Mouse (Mus musculus) myocyte (in vitro differentiated cells): ENCODE measurements around the gene Aox3.

Experiments used
- CEBPB ChIP-seq: IDR thresholded peaks from 2 replicates; pipeline ENCODE4 v1.6.1; 2011; ENCODE audit warnings: mild to moderate bottlenecking, moderate library complexity; ENCODE audit not compliant: poor library complexity, insufficient read depth, severe bottlenecking
- E2F4 ChIP-seq: IDR thresholded peaks from one replicate; pipeline ENCODE4 v1.6.1; 2011; ENCODE audit warnings: mild to moderate bottlenecking, control low read depth, moderate library complexity; ENCODE audit not compliant: insufficient read depth
- MAX ChIP-seq: IDR thresholded peaks from one replicate; pipeline ENCODE4 v1.6.1; 2011; ENCODE audit warnings: low read depth, mild to moderate bottlenecking, control low read depth
- MYOD1 ChIP-seq, 3 experiments: IDR thresholded peaks; one replicate each; pipeline ENCODE4 v1.6.1; 2011; ENCODE audit warnings: control low read depth in 2 of 3, low read depth in 2 of 3, mild to moderate bottlenecking in 2 of 3, moderate library complexity in 1 of 3; ENCODE audit not compliant: insufficient read length in 2 of 3, control insufficient read depth in 1 of 3
- MYOG ChIP-seq, 3 experiments: IDR thresholded peaks; one replicate each; pipeline ENCODE4 v1.6.1; 2011; ENCODE audit warnings: control low read depth in 2 of 3, low read depth in 2 of 3, mild to moderate bottlenecking in 2 of 3; ENCODE audit not compliant: insufficient read length in 2 of 3, control insufficient read depth in 1 of 3, insufficient read depth in 1 of 3
- POLR2A ChIP-seq: IDR thresholded peaks from one replicate; pipeline ENCODE4 v1.6.1; 2011; ENCODE audit warnings: low read depth, mild to moderate bottlenecking, control low read depth, moderate library complexity; ENCODE audit not compliant: insufficient read length
- POLR2AphosphoS2 ChIP-seq: IDR thresholded peaks from one replicate; pipeline ENCODE4 v1.6.1; 2011; ENCODE audit warnings: low read depth, control low read depth; ENCODE audit not compliant: insufficient read length
- REST ChIP-seq: IDR thresholded peaks from one replicate; pipeline ENCODE4 v1.6.1; 2011; ENCODE audit warnings: mild to moderate bottlenecking, control low read depth, moderate library complexity; ENCODE audit not compliant: insufficient read depth, insufficient read length
- SRF ChIP-seq: IDR thresholded peaks from one replicate; pipeline ENCODE4 v1.6.1; 2011; ENCODE audit warnings: low read depth; ENCODE audit not compliant: control insufficient read depth, insufficient read length
- TCF12 ChIP-seq: IDR thresholded peaks from one replicate; pipeline ENCODE4 v1.6.1; 2011; ENCODE audit warnings: mild to moderate bottlenecking, control low read depth; ENCODE audit not compliant: poor library complexity, insufficient read depth, severe bottlenecking
- TCF3 ChIP-seq: IDR thresholded peaks from one replicate; pipeline ENCODE4 v1.6.1; 2011; ENCODE audit warnings: low read depth, control low read depth; ENCODE audit not compliant: insufficient read length
- USF1 ChIP-seq: IDR thresholded peaks from one replicate; pipeline ENCODE4 v1.6.1; 2011; ENCODE audit warnings: low read depth, mild to moderate bottlenecking, control low read depth, moderate library complexity

DNA sequence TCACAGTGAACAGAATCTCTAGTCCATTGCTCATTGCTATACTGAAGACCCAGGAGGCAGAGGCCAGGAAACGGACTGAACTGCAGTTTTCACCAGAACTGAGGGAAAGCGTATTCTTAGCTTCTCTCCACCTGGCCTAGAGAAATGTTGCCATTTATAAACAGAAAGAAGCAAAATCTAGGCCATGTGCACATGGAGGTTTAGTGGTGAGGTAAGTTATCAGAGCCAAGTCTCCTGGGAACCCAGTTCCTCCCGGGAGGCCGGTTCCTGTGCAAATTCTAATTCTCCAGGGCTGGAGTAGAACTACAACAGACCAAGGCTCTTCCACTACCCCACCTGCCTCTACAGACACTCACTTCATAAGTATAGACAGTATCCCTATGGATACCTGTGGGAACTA is 116.8 kb downstream of the Aox3 start:
- TF ChIP-seq POLR2A (no peak), MAX (no peak), TCF12 (no peak), E2F4 (no peak), USF1 (no peak), CEBPB (no peak), MYOD1 (IDR thresholded peaks at IDR 0.05; ENCODE audit: control insufficient read depth in 1 of 3, insufficient read length in 2 of 3, low read depth in 2 of 3) (no peak), POLR2AphosphoS2 (no peak), SRF (no peak), TCF3 (no peak), MYOG (IDR thresholded peaks at IDR 0.05; ENCODE audit: control insufficient read depth in 1 of 3, insufficient read depth in 1 of 3, insufficient read length in 2 of 3, low read depth in 2 of 3) (no peak), REST (no peak)
